Mouse (Mus musculus) lung, postnatal 4 days (tissue): ENCODE results near the gene Cmbl.

Source experiments
- DNase-seq, 2 experiments: peaks; one replicate each; pipeline ENCODE4 v3.0.0; 2021

Gene Cmbl

GRCm38 (mm10) chr15:31583304-31584085 lies 18.3 kb downstream of the Cmbl start:
- no peak for DNase-seq

- no peak for DNase-seq
Measured at GRCm38 (mm10) chr15:31585238-31585637, 20.0 kb downstream of the Cmbl start.

- no peak for DNase-seq
Measured at GRCm38 (mm10) chr15:31586088-31586487, 20.9 kb downstream of the Cmbl start.

DNA sequence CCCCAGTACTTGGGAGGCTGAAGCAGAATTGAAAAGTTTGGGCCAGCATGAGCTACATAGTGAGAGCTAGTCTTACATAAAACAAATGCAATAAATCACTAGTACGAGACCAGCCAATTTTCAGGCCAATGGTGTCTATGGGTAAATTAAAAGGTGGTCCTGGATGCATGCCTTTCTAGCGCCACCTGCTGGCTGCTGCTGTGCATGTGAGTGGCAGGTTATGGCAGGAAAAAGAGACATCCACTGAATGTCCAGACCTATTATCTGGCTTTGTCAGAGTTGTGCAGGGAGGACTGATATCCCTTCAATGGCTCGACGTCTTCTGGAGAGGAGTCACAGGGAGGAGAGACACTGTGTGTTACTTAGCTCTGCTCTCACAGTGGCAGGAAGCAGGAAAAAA lies 21.3 kb downstream of the Cmbl start:
- DNase-seq = peak; percentile 80 to 86

DNA sequence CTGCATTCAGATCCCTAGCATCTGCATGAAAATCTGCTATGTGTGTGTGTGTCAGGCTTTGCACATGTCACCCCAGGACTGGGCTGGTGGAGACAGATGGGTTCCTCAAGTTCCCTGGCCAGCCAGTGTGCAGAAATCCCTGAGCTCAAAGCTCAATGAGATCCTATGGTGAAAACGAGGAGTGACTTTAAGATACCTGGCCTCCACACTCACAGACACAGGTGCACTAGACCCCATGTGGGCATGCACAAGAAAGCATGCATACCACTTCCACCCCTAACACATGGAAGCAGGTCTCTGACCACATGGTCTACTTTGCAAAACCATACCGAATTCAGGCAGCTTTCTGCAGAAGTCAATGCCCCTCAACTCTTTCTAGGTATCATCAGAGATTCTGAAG lies 22.6 kb downstream of the Cmbl start:
- no peak for DNase-seq

DNA sequence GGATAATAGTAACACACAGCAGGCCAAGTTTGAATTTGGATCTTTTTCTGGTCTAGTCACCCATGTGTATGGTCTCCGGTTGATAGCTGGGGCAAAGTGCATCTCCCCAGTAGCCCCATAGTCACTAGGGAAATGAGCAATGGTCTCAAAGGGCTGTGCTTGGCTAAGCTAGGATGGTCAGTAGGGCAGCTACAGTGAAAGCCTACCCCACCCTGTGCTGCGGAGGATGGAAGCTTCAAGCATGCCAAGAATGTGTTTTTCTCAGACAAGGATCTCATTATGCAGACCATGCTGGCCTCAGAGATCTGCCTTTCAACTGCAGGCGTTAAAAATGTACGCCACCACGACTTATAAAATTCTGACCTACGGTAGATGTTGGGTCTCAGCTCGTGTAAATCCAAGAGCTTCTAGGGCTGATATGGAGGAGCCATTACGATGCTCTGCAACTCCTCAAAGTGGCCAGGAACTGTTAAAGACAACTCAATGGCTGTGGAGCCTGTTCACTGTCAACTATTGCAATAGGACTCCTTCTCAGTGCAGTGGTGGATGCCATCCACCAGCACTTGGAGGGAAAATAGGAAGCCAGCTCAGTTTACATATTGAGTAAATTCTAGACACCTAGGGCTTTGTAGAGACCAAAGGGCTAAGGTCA lies 23.9 kb downstream of the Cmbl start:
- no peak for DNase-seq

DNA sequence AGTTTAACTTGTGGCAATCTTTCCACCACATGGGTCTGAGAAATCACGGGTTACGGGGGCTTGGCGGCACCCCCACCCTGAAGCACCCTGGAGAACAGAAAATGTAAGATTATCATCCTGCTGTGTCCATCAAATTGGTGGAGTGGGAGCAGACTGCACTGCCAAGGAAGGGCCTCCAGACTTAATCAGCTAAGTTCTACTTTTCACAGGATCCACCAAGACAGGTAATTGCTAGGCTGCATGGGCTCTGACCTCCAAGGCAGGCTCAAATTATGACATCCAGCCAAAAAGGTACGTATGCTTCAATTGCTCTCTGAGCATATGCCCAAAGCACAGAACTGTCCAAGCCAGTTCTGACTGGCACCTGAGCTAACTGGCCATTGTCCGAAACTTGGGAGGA lies 25.0 kb downstream of the Cmbl start:
- no peak for DNase-seq

DNA sequence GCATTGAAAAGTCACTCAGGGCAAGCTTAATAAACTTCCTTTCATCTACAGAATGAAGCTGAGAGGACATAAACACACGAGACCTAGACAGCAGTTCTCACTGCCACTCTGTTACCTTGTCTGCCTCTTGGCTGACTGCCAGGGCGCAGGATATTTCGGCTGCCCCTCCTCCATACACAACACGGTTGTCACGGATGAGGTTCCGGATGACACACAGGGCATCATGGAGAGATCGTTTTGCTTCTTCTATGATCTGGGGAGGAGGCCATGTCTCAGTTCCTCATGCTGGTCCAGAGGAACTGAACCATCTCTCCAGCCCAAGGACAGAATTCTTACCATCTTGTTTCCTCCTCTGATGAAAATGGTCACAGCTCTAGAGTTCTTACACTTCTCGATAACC lies 27.3 kb downstream of the Cmbl start:
- DNase-seq = no peak

GRCm38 (mm10) chr15:31594260-31594659 lies 29.1 kb downstream of the Cmbl start:
- no peak for DNase-seq

DNA sequence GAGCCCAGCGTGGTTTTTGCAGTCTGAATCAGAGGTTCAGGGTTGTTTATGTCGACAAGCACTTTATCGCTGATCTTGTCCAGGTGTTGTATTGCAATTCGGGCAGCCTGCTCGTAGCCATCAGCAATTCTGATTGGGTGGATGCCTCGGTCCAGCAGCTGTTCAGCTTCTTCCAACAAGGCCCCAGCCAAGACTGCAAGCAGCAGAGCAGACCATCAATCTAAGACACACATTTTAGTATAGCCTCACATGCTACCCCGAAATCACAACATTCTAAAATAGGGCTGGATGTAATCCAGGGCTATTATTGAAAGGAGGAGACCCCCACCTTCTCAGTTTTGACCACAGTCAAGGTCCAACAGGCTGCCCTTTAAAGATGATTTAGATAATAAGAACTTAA lies 30.5 kb downstream of the Cmbl start:
- DNase-seq = peak in 1 of 2 experiments; percentile 58

- DNase-seq = no peak
Measured at GRCm38 (mm10) chr15:31599834-31600233, 34.6 kb downstream of the Cmbl start.

GRCm38 (mm10) chr15:31601279-31601645 lies 36.1 kb downstream of the Cmbl start:
- no peak for DNase-seq

GRCm38 (mm10) chr15:31601646-31602374 lies 36.6 kb downstream of the Cmbl start, which contains the start of the genes Cct5 and Fam173b:
Cct5 (minus strand) TSS chr15:31601804.
Fam173b (plus strand) TSS chr15:31601852.
- peak; percentile 99 to 100 for DNase-seq

- DNase-seq = peak; percentile 51 to 58
Measured at GRCm38 (mm10) chr15:31602426-31602825, 37.2 kb downstream of the Cmbl start.

- no peak for DNase-seq
Measured at GRCm38 (mm10) chr15:31603113-31603512, 37.9 kb downstream of the Cmbl start.

DNA sequence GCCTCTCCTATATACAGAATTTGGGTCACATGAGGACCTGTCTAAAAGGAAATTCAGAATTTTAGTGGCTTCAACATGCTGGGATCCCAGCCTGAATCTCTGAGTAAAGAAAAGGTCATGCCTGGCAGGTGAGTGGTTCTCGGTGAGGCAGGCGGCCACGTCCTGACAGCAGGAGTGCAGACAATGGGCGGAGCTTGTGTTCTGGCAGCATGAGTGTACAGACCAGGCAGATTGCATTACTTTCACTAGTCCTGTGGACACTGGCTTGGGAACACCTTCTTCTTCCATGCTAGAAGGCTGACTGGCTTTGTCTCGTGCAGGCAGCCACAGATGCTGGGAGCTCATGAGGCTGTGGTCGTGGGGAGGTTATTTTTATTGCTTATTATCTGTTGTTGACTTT lies 41.6 kb downstream of the Cmbl start:
- DNase-seq = peak in 1 of 2 experiments; percentile 20

- peak; percentile 33 to 56 for DNase-seq
Measured at GRCm38 (mm10) chr15:31611027-31611426, 45.8 kb downstream of the Cmbl start.

- no peak for DNase-seq
Measured at GRCm38 (mm10) chr15:31611976-31612375, 46.8 kb downstream of the Cmbl start.

GRCm38 (mm10) chr15:31613826-31614453 lies 48.8 kb downstream of the Cmbl start:
- DNase-seq = no peak

GRCm38 (mm10) chr15:31614666-31615065 lies 49.5 kb downstream of the Cmbl start:
- DNase-seq = no peak

DNA sequence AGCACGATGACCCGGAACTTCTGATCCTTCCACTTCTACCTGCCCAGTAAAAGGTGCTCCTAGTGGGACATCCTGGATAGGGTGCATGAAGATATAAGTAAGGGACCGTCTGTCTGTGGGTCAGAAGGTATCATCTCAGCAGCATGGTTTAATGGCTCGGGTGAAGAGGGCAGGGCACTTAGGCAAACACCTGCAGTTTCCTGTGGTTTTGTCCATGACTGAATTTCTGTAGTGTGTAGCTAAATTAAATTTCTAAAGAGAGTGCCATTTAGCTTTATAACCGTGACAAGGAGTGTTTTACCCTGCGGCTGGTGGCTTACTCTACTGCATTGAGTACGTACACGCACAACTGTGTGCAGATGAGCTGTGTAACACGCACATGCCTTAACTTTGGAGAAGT lies 52.1 kb downstream of the Cmbl start:
- no peak for DNase-seq

DNA sequence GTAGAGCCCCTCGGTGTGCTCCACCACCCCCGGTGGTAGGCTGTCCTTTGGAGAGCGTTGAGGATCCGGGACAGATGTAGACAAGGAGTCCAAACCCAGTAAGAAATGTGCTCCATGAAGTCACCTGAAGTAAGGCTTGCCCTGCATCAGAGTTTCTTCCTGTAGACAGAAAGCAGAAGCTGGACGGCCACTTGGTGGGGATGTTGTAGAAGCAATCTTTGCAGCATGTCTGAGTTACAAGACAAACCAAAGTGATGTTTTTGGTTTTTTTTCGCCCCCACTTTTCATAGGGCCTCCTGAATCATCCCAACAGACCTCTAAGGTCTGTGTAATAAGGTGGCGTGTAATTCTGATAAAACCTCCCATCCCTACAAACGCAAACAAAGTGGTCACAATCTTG lies 54.3 kb downstream of the Cmbl start:
- no peak for DNase-seq
